In the genomic region with DNA sequence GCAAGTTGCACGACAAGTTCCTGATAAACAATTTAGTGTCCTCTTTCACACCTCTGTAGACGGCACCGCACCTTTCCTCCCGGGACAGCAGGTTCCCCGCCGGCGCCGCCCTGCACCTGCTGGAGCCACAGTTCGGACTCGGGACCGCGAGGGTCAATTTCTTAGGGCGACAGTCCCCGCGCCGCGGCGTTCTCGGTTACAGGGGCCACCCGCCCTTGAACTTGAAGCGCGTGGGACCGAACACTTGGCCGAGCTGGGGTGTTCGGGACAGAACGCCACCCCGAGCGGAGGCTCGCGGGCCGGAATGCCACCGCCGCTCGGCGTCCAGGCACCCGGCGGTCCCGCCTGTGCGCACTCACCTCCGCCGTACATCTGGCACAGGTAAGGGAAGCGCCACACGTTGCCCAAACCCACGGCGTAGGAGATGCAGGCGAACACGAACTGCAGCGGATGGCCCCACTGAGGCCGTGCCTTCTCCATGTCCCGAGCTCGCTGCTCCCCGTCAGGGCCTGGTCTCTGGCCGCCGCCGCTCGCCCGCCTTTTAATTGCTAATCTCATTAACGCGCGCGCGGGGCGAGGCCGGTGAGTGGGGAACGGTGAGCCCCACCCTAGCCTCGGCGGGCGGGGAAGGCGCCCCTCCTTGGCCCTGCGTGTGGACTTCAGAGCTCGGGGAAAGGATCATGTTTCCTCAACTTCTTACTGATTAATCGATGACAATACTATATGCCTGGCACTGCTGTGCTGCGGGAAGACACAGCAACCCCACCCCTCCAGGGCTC, we compare ENCODE assay signal across 8 mouse cellular contexts. TPM values are rescaled to one million over a fixed set of nuclear protein-coding genes. Genes with fewer than 3 reads are reported as not detected.
DNase-seq lines count a peak whose midpoint lies in the region; ATAC-seq and TF ChIP-seq lines count a peak whose summit lies in the region.

Gene Ccr9, plus strand, starts transcription at position 113 of the 779 bp plus-strand sequence.
Gene Slc6a20a, minus strand, starts transcription at position 559 of the 779 bp plus-strand sequence.

- peak within 1 kb of the TSS; percentile 79 for H3K4me2 ChIP-seq in heart, embryonic 13.5 days
- H3K4me2 ChIP-seq in hindbrain, embryonic 11.5 days (replicated peaks; ENCODE audit: low read depth, low read length), result peak within 1 kb of the TSS; percentile 70
- peak within 1 kb of the TSS; percentile 73 for H3K4me2 ChIP-seq in limb, embryonic 13.5 days (replicated peaks)
- H3K4me2 ChIP-seq in midbrain, embryonic 12.5 days (replicated peaks), result peak within 1 kb of the TSS; percentile 86

- no peak for ATAC-seq in heart, embryonic 13.5 days (ENCODE audit: extremely low read depth, insufficient number of reproducible peaks, low FRiP score, low TSS enrichment)
- ATAC-seq in hindbrain, embryonic 11.5 days (ENCODE audit: low FRiP score), result peak; percentile 47
- ATAC-seq in limb, embryonic 13.5 days (ENCODE audit: low FRiP score, low read depth), result no peak; the same call in 1 of the 2 replicates
- ATAC-seq in midbrain, embryonic 12.5 days (ENCODE audit: low FRiP score, low read depth), result peak; percentile 44

- no peak within 1 kb of the TSS for H3K27ac ChIP-seq in heart, embryonic 13.5 days (replicated peaks)
- no peak within 1 kb of the TSS for H3K27ac ChIP-seq in hindbrain, embryonic 11.5 days (ENCODE audit: low read depth, low read length)
- no peak within 1 kb of the TSS for H3K27ac ChIP-seq in limb, embryonic 13.5 days
- H3K27ac ChIP-seq in midbrain, embryonic 12.5 days (replicated peaks), result no peak within 1 kb of the TSS
- no peak within 1 kb of the TSS for H3K27ac ChIP-seq in testis, adult 2 months (ENCODE audit: control insufficient read depth, insufficient read depth, low read depth, low read length)

- H3K36me3 ChIP-seq in heart, embryonic 13.5 days, result no peaks in the 10 kb centered on the region
- no peaks in the 10 kb centered on the region for H3K36me3 ChIP-seq in hindbrain, embryonic 11.5 days (ENCODE audit: control insufficient read depth, insufficient read depth, low read length)
- no peaks in the 10 kb centered on the region for H3K36me3 ChIP-seq in limb, embryonic 13.5 days
- no peaks in the 10 kb centered on the region for H3K36me3 ChIP-seq in midbrain, embryonic 12.5 days
- H3K36me3 ChIP-seq in testis, adult 2 months (ENCODE audit: control insufficient read depth, insufficient read depth, low read length), result no peaks in the 10 kb centered on the region

- WGBS in heart, embryonic 13.5 days, result 1% methylated on average over 73 of the region's 73 CpGs
- WGBS in hindbrain, embryonic 11.5 days, result under 1% methylated on average over 73 of the region's 73 CpGs
- under 1% methylated on average over 73 of the region's 73 CpGs for WGBS in limb, embryonic 13.5 days
- under 1% methylated on average over 73 of the region's 73 CpGs for WGBS in midbrain, embryonic 12.5 days

- intact Hi-C loops in heart, postnatal 25 days (cut with DNase I), result no loop called here

- no peak for DNase-seq in heart, postnatal 25 days (ENCODE audit: low spot score)
- DNase-seq in embryo, embryonic 10.5 days (ENCODE audit: low spot score), result peak; percentile 39
- peak; percentile 58 for DNase-seq in hindbrain, embryonic 11.5 days (ENCODE audit: low spot score)
- no peak for DNase-seq in layer of hippocampus, postnatal 14 days (ENCODE audit: low spot score in 2 of 2)

- peaks cover 8% of the 10 kb centered on the region for H3K4me1 ChIP-seq in heart, embryonic 13.5 days
- H3K4me1 ChIP-seq in hindbrain, embryonic 11.5 days (replicated peaks; ENCODE audit: control insufficient read depth, insufficient read depth, low read length), result 0 out of 2 replicates have a peak, but pooled peaks cover 3% of the 10 kb centered on the region
- H3K4me1 ChIP-seq in limb, embryonic 13.5 days, result peaks cover 11% of the 10 kb centered on the region
- H3K4me1 ChIP-seq in midbrain, embryonic 12.5 days, result peaks cover 9% of the 10 kb centered on the region
- peaks cover 15% of the 10 kb centered on the region for H3K4me1 ChIP-seq in testis, adult 2 months (ENCODE audit: control insufficient read depth, insufficient read depth, low read length)

- TF ChIP-seq POLR2A in testis, adult 2 months (IDR thresholded peaks at IDR 0.05; ENCODE audit: control insufficient read depth, low read depth, low read length), result no peak

- TF ChIP-seq CTCF in testis, adult 2 months (IDR thresholded peaks at IDR 0.05; ENCODE audit: control insufficient read depth, insufficient read depth, insufficient replicate concordance, low read depth, low read length), result no peak

- peak within 1 kb of the TSS; percentile 53 for H3K4me3 ChIP-seq in heart, embryonic 13.5 days
- H3K4me3 ChIP-seq in hindbrain, embryonic 11.5 days (ENCODE audit: low read depth, low read length), result peak within 1 kb of the TSS; percentile 36
- peak within 1 kb of the TSS; percentile 45 for H3K4me3 ChIP-seq in limb, embryonic 13.5 days
- H3K4me3 ChIP-seq in midbrain, embryonic 12.5 days, result peak within 1 kb of the TSS; percentile 47
- H3K4me3 ChIP-seq in testis, adult 2 months (ENCODE audit: control insufficient read depth, low read depth, low read length), result peak within 1 kb of the TSS; percentile 81

- no peaks in the 10 kb centered on the region for H3K9me3 ChIP-seq in heart, embryonic 13.5 days
- H3K9me3 ChIP-seq in hindbrain, embryonic 11.5 days (ENCODE audit: control insufficient read depth, low read length), result no peaks in the 10 kb centered on the region
- H3K9me3 ChIP-seq in limb, embryonic 13.5 days, result no peaks in the 10 kb centered on the region
- H3K9me3 ChIP-seq in midbrain, embryonic 12.5 days, result no peaks in the 10 kb centered on the region

- H3K27me3 ChIP-seq in heart, embryonic 13.5 days (replicated peaks), result peaks cover 98% of the 10 kb centered on the region
- peaks cover 30% of the 10 kb centered on the region for H3K27me3 ChIP-seq in hindbrain, embryonic 11.5 days (ENCODE audit: control insufficient read depth, insufficient read depth, low read length)
- peaks cover 92% of the 10 kb centered on the region for H3K27me3 ChIP-seq in limb, embryonic 13.5 days
- H3K27me3 ChIP-seq in midbrain, embryonic 12.5 days, result peaks cover 49% of the 10 kb centered on the region
- no peaks in the 10 kb centered on the region for H3K27me3 ChIP-seq in testis, adult 2 months (ENCODE audit: control insufficient read depth, insufficient read depth, low read length)

- H3K9ac ChIP-seq in heart, embryonic 13.5 days, result peak within 1 kb of the TSS; percentile 55
- peak within 1 kb of the TSS; percentile 31; the same call in 1 of the 2 replicates for H3K9ac ChIP-seq in hindbrain, embryonic 11.5 days (ENCODE audit: low read depth, low read length)
- H3K9ac ChIP-seq in limb, embryonic 13.5 days, result peak within 1 kb of the TSS; percentile 55
- H3K9ac ChIP-seq in midbrain, embryonic 12.5 days (replicated peaks), result peak within 1 kb of the TSS; percentile 53

RNA-seq across cellular contexts. Expression of gene Ccr9, which starts in this region (rescaled TPM):
- 0.10 and 0.15 TPM in 2 replicates for polyA plus RNA-seq in heart, embryonic 13.5 days (2015; fragmentation: Nextera tagmentation; extraction: Ambion mirVana)
- total RNA-seq in heart, postnatal 25 days (2021), result not detected
- polyA plus RNA-seq in hindbrain, embryonic 11.5 days (2014; fragmentation: Nextera tagmentation; extraction: Ambion mirVana), result 0.06 and 0.09 TPM in 2 replicates
- 0.10 and 0.13 TPM in 2 replicates for polyA plus RNA-seq in limb, embryonic 13.5 days (2015; fragmentation: Nextera tagmentation; extraction: Ambion mirVana)
- 0.20 and 0.48 TPM in 2 replicates for polyA plus RNA-seq in midbrain, embryonic 12.5 days (2016; fragmentation: Nextera tagmentation; extraction: Ambion mirVana)
- polyA plus RNA-seq in testis, adult 2 months (2012; rRNA removed), result 0.04 TPM in 1 of 2 replicates, not detected in the other
- total RNA-seq in layer of hippocampus, postnatal 14 days (2021), result under 1 TPM in 1 of 2 experiments, not detected in 1; 0.16 TPM

RNA-seq across cellular contexts. Expression of gene Slc6a20a, which starts in this region (rescaled TPM):
- 0.10 TPM in 1 of 2 replicates, not detected in the other for polyA plus RNA-seq in heart, embryonic 13.5 days (2015; fragmentation: Nextera tagmentation; extraction: Ambion mirVana)
- total RNA-seq in heart, postnatal 25 days (2021), result not detected
- polyA plus RNA-seq in hindbrain, embryonic 11.5 days (2014; fragmentation: Nextera tagmentation; extraction: Ambion mirVana), result 0.95 and 1.5 TPM in 2 replicates
- polyA plus RNA-seq in limb, embryonic 13.5 days (2015; fragmentation: Nextera tagmentation; extraction: Ambion mirVana), result not detected in 2 replicates
- 2.7 and 3.0 TPM in 2 replicates for polyA plus RNA-seq in midbrain, embryonic 12.5 days (2016; fragmentation: Nextera tagmentation; extraction: Ambion mirVana)
- polyA plus RNA-seq in testis, adult 2 months (2012; rRNA removed), result 4.5 and 5.9 TPM in 2 replicates
- total RNA-seq in layer of hippocampus, postnatal 14 days (2021), result 10 to 100 TPM; 15.5 to 17.5 TPM

Comparison
In these comparisons a context has a peak if more than half of its experiments do, and no peak if none do; other contexts are left out.
1. RNA of gene Slc6a20a (total RNA-seq): 15.5 to 17.5 TPM in layer of hippocampus, postnatal 14 days; not detected in heart, postnatal 25 days; every median in the first group is over 10 times any median in the second.
2. ATAC-seq: peak in hindbrain, embryonic 11.5 days (single experiment) and midbrain, embryonic 12.5 days (single experiment); none in heart, embryonic 13.5 days (single experiment) and limb, embryonic 13.5 days (single experiment).
3. DNase-seq: peak in embryo, embryonic 10.5 days (single experiment) and hindbrain, embryonic 11.5 days (single experiment); none in heart, postnatal 25 days (single experiment) and layer of hippocampus, postnatal 14 days (0 of 2).
4. Peak in every context shown above with its lines, with median percentiles within 50 percentile points of each other: H3K4me2 ChIP-seq, H3K4me3 ChIP-seq and H3K9ac ChIP-seq.